Mouse (Mus musculus): ENCODE data around the gene Nudt14.

The Nudt14 gene

DNA sequence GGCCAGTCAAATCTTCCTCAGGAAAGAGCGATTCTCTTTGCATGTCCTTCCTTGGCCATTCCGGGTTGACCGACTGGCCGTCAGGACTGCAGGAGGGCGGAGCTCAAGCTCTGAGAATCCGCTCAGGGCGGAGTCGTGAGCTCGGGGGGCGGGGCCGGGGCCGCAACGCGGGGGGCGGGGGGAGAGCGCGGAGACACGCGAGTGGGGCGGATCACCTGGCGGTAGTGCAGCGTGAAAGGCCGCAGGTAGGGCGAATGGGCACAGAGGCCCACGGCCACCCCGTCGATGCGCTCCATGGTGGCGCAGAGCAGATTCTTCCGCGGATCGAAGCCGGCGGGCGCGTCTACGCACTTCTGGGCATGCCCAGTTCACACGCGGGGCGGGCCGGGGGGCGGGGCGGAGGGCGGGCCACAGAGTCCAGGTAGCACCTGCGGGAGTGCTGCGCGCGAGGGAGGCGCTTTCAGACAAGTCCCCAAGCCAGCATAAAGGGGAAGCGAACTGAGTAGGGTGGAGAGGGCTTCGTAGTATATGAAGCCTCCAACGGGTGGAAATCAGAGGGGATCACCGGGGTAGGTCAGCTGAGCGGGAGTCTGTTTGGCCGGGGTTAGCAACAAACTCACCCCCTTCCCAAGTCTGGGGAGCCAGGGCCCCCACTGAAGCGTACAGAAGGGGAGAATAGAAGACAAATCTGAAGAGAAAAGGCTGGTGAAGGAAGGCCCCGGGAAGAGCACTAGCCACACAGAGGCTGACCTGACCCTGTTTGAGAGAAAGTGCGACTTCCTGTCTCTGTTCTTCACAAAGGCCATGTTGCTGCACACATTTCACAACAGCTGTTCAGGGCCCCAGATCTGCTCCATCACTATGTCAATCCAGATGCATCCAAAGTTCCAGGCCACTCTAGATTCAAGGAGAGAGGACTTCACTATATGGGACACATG, at the start of gene Nudt14:
Gene Nudt14 (minus strand): TSS at position 349 of the 938 bp plus-strand sequence.
- DNase-seq (ENCODE audit: low spot score) = peak; percentile 65

DNA sequence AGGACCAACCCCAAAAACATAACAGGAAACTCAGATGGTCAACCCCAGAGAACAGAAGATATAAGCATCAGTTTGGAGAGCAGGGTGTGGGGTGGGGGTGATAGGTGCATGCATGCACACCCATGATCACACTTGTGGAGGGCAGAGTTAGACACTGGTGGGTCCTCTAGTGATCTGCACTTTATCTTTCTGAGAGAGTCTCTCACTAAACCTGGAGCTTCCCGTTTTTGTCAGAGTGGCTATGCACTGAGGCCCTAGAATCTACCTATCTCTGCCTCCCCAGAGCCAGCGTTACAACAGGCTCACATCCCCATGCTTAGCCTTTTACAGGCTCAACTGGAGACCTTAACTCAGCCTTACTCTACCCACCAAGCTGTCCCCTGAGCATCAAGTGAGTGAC, 49.5 kb upstream of the Nudt14 start:
- DNase-seq (ENCODE audit: low spot score) = no peak

- DNase-seq (ENCODE audit: low spot score) = no peak
These were observed 48.9 kb upstream of the Nudt14 start for GRCm38 (mm10) chr12:112990706-112991405.

DNA sequence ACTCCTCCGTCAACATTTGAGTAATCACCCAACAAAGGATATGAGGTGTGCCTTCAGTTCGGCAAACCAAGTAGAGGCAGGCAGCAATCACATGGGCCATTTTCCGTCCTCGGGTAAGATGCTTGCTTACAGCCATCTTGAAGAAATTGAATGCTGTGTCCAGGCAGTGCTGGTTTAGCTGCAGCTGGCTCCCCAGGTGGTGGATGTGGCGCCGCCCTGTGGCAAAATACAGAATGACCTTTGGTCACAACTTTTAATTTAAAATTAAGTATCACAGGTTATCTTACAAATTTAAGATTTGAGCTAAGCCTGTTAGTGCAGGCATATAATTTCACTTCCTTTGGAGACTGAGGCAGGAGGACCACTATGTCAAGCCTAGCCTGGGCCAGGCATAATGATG, 46.0 kb upstream of the Nudt14 start:
- no peak for DNase-seq (ENCODE audit: low spot score)

DNA sequence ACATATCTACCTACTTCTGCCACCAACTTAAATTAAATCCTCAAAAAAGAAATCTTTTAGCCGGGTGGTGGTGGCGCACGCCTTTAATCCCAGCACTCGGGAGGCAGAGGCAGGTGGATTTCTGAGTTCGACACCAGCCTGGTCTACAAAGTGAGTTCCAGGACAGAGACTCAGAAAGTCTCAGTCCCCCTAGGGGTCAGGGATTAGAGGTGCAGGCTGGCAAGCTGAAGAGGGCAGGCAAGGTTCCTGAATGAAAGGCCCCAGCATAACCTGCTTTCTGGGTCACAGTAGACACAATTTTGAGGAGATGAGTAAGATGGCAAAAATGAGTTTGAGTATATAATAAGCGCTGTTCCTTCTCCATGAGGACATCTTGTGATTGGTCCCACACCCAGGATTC, 43.4 kb upstream of the Nudt14 start:
- no peak for DNase-seq (ENCODE audit: low spot score)

GRCm38 (mm10) chr12:112982031-112982430, 40.1 kb upstream of the Nudt14 start:
- DNase-seq (ENCODE audit: low spot score) = no peak

DNA sequence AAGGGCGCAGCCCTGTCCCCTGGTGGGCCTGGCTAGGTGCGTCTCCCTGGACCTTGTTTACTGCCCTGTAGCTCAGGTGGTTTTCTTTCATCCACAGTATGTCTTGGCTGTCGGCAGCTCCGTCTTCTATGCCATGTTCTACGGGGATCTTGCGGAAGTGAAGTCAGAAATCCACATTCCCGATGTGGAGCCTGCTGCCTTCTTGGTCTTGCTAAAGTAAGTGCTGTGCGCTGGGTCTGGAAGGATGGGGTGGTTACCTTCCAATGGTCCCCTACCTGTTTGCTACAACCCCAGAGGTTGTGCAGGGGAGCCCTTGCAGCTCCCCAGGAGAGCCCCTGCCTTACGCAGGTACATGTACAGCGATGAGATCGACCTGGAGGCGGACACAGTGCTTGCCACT, 35.2 kb upstream of the Nudt14 start:
- no peak for DNase-seq (ENCODE audit: low spot score)

DNA sequence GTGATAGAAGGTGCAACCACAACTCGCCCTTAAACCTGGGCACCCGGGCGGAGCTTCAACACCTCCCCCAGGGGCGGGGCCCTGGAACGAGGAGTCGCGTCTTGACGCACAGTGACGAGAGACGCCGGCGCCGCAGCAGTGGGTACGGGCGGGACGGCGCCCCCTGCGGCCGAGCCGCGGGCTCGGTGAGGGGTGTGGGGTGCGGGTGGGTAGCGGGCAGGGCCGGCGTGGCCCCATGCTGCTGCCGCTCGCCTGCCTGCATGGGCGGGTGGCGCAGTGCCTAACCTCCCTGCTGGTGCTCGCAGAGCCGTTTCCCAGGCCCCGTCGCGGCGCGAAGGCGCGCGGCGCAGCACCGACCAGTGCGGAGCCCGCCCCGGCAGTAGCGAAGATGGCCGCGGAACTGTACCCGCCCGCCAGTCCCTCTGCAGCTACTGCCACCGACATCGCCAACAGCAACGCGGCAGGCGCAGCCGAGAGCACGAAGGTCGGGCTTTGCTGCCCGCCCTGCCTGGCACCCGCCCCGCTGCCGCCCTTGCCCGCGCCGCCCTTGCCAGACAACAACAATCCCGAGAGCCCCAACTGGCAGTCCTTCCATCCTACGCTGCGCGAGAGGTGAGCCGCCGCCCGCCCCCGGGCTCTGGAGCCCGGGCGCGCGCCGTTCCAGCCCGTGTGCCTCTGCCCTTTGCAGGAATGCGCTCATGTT, 34.6 kb upstream of the Nudt14 start, which contains the start of gene Btbd6:
Gene Btbd6 (plus strand): TSS at position 112 of the 703 bp plus-strand sequence.
- DNase-seq (ENCODE audit: low spot score) = peak; percentile 63

- DNase-seq (ENCODE audit: low spot score) = no peak
These were observed 32.8 kb upstream of the Nudt14 start for GRCm38 (mm10) chr12:112974736-112975135.

GRCm38 (mm10) chr12:112969616-112970015, 27.7 kb upstream of the Nudt14 start:
- no peak for DNase-seq (ENCODE audit: low spot score)

GRCm38 (mm10) chr12:112968943-112969342, 27.0 kb upstream of the Nudt14 start:
- DNase-seq (ENCODE audit: low spot score) = no peak

DNA sequence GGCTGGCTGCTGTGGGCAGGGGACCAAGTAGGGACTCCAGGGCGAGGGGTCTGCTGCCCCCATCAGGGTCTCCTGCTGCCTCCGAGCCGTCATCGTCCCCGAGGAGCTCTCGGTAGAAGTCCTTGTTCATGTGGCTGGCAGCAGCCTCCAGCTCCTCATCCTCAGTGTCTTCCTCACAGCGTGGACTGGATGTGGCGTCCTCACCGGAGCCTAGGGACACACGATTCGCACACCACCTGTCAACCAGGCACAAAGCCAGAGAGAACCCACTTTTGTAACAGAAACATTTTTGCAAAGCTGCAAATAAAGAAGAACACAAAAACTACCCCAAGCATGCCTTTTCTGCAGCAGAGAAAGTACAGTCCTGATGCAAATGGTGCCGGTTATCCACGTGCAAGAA, 23.9 kb upstream of the Nudt14 start:
- no peak for DNase-seq (ENCODE audit: low spot score)

GRCm38 (mm10) chr12:112961872-112962271, 19.9 kb upstream of the Nudt14 start:
- no peak for DNase-seq (ENCODE audit: low spot score)

DNA sequence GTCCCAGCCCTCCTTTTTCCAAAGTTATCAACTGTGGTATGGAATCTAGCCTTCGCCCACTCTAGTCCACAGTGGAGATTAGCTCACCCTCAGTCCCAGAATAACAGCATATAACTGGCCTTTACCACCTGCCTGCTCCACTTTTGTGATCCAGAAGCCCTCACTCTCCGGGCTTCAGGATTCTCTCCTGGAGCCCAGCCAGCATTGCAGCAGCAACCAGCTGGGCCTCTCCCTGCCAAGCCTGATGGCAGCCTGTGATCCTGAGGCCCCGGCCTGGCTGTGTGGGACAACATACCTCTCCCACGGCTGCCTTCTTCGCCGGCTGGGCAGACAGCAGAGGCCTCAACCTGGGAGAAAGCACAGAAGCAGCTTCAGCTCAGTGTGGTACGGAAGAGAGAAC, 19.5 kb upstream of the Nudt14 start:
- no peak for DNase-seq (ENCODE audit: low spot score)

GRCm38 (mm10) chr12:112959421-112959820, 17.5 kb upstream of the Nudt14 start:
- DNase-seq (ENCODE audit: low spot score) = no peak

- DNase-seq (ENCODE audit: low spot score) = no peak
These were observed 16.4 kb upstream of the Nudt14 start for GRCm38 (mm10) chr12:112958303-112958702.

DNA sequence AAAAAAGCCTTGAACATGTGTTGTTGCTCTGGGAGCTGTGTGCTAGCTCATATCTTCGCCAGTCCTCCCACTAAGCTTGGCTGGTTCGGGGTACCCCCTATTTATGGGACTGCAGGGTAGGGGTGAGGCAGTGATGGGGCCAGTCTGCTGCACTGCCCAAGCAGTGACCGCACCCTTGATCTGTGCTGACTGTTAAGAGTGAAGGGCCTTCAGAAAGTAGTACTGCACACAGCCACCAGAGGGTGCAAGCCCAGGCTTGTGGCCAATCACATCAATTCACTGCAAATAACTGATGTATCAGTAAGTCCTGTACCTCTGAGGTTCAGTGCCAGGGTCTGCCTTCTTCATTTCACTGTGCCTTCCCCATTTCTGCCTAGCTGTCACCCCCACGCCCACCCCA, 13.9 kb upstream of the Nudt14 start:
- peak; percentile 60 for DNase-seq (ENCODE audit: low spot score)

DNA sequence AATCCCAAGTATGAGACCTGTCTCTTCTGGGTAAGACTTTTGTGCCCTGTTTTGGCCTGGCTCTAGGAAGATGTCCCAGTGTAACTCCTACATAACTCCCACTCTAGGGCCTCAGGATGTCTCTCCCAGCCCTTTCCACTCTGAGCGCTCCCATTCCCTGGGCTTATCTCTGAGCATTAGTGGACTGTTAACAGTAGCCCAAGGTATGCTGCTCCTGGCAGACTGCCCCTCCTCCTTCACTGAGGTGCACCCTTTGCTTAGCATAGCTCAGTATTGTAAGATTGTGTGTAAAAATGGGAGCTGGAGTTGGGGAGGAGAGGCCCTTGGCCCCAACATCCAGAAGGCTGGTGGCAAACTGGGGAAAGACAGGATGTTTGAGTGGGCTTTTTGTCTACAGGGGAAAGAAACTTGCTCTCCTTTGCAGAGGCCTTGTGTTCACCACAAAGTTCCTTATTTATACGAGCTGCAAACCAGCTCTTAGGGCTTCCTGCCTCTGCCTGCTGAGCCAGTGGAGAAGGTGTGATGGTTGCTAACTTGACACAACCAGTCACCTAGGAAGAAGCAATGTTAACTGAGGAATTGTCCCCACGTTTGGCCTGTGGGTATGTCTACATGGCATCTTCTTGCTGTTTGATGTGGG, 11.1 kb upstream of the Nudt14 start:
- no peak for DNase-seq (ENCODE audit: low spot score)

GRCm38 (mm10) chr12:112952433-112952832, 10.5 kb upstream of the Nudt14 start:
- no peak for DNase-seq (ENCODE audit: low spot score)

DNA sequence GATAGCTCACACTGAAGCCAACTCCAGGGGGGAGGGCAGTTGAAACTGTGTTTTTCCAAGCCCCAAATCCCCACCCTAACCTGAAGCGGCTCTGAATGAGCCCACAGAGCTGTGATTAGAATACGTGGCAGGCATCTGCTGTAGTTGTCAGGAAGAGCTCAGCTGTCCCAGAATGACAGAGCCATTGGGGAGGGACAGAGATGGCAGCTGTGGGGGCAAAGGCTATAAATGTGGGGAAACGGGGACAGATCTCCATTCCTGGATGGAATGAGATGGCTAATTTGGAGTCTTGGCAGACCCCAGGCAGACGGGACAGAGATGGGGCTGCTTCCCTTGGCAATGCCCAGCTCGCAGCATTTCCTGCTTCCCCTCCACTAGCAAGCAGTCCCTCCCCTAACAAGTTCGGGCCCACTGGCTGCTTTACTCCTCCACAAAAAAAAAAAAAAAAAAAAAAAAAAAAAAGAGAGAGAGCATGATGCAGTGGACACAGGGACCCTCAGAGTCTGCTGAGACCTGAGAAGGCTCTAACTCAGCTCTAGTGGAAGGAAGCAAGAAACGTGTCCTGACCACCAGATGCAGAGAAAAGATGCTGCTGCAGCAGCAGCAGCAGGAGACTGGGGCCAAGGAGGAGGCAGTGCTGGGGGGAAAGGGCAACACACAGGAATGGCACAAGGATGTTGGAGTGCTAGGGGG, 9.4 kb upstream of the Nudt14 start:
- DNase-seq (ENCODE audit: low spot score) = no peak

DNA sequence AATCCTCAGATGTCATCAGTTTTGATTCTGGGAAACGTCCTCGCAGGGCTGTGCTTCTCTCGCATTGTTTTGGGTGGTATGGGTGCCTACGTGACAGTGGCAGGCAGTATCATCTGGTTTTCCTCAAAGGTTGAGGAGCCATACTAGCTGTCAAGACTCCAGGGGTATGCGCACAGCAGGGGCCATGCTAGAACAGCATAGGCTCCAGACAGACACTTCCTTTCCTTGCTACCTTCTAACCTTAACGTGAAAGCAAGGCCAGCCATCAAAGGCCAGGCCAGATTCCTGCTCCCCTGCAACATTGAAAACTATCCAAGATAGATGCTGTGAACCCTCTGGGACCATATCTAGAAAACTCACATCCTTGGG, 8.8 kb upstream of the Nudt14 start:
- DNase-seq (ENCODE audit: low spot score) = no peak

Measured in ovary, postnatal 10 days (tissue).